Mouse (Mus musculus) megakaryocyte, embryonic 14.5 days (primary cell): ENCODE results near the gene Srsf5.

ENCODE experiments used
- FLI1 ChIP-seq: IDR thresholded peaks from 2 replicates; pipeline ENCODE4 v1.6.1; 2012; ENCODE audit warnings: low read length, inconsistent platforms, mixed read lengths
- GATA1 ChIP-seq: IDR thresholded peaks from 3 replicates; pipeline ENCODE4 v1.6.1; 2012; ENCODE audit warnings: mixed read lengths, low read length, inconsistent platforms, borderline replicate concordance

GRCm38 (mm10) chr12:80924205-80924604 lies 21.1 kb upstream of the Srsf5 start:
- TF ChIP-seq GATA1 (no peak), FLI1 (no peak)
